Mouse (Mus musculus) kidney, postnatal 25 days (tissue): ENCODE results near the gene Spop.

Experiments
- DNase-seq, 2 experiments: peaks; one replicate each; pipeline ENCODE4 v3.0.0; 2021; ENCODE audit warnings: mixed read lengths in 2 of 2

The Spop gene

DNA sequence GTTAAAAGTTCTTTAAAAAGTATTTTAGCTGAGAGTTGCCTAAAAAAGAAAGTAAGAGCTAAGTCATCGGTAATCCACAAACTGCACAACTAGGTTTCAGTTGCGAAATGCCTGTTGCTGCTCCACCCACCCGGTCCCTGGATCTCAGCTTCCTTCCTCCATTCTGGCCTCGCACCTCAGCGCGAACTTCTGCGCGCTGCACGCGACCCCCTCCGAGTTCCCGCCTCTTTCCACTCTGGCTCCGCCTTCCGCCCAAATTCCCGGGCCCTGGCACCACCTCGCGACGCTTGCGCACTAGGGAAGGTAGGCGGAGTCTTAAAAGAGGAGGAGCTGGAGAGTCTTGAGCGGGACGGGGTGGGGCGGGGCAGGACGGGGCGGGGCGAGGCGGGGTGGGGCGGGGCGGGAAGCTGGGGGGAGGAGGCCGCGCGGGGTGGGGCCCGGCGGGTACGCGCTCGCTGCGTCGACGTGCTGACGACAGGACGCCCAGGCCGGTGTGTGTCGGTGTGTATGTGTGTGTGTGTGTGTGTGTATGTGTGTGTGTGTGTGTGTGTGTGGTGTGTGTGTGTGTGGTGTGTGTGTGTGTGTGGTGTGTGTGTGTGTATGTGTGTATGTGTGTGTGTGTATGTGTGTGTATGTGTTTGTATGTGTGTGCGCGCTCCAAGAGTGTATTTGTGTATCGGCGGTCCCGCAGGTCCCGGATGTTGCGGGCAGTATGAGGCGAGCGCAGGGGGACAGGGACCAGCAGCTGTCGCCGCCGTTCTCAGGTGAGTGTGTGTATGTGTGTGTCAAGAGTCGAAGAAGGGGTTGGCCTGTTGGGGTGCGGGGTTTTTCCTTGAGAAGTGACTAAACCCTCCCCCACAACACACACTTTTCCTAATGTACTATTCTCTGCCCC is at the start of gene Spop:
Gene Spop, plus strand, starts transcription at position 440 of the 895 bp plus-strand sequence.
- DNase-seq: peak; percentile 95 to 96

DNA sequence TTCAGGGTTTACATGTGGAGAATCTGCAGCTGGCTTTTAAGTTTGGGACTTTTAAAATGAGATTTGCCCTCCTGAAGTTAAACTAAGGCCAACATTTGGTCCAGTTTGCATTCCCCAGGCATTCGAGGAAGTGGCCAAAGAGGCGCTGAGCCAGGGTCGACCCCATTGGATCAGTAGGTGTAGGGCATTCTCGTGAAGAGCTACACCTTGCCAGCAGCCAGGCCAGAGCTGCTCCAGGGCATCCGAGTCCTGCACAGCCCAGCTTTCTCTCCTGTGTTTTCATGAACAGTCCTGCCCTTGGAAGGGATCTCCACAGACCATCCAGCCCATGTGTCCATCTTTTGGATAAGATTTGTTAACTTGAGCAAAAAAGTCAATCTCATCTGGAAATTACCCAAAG is 49.5 kb upstream of the Spop start:
- DNase-seq: no peak

DNA sequence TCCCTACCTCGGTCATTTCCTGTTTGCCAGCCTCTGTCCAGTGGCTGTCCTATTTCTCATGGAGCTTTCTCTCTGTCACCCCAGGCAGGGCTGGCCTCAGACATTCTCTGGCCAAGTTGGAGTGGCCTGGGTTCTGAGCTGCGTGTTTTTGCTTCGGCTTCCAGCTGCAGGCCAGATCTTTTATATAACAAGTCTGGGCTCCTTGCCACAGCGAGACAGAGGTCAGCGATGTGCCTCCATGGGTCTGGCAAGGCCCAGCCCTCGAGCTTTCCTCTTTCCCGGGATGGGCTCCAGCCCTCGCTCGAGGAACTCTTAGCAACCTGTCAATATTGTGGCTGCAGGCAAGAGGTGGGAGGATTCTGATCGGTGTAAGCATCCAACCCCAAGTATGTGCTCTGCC is 48.3 kb upstream of the Spop start:
- peak; percentile 89 to 95 for DNase-seq

DNA sequence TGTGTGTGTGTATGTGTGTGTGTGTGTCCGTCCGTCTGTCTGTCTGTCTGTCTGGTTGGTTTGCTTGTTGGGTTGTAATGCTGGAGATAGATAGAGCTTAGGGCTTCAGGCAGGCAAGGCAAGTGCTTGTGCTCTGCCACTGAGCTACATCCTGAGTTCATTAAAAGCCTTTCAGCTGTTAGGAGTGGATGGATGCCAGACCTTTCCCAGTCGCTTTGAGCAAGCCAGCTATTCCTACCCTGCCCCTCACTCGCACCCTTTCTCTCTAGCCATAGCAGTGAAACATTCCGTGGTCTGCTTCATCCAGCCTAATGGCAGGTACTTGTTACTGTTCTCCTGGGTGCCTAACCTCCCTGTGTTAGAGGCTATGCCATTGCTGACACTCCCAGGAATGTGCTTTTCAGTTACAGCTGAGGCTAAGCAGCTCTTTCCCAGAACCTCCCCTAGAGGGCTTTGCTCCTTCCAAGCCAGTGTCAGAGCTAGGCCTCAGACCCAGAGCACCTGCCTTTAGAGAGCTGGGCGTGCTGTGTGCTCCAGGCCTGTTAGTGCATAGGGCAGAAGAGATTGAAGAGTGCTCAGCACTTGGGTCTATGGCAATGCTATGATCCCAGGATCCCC is 47.5 kb upstream of the Spop start:
- peak in 1 of 2 experiments; percentile 21 for DNase-seq

DNA sequence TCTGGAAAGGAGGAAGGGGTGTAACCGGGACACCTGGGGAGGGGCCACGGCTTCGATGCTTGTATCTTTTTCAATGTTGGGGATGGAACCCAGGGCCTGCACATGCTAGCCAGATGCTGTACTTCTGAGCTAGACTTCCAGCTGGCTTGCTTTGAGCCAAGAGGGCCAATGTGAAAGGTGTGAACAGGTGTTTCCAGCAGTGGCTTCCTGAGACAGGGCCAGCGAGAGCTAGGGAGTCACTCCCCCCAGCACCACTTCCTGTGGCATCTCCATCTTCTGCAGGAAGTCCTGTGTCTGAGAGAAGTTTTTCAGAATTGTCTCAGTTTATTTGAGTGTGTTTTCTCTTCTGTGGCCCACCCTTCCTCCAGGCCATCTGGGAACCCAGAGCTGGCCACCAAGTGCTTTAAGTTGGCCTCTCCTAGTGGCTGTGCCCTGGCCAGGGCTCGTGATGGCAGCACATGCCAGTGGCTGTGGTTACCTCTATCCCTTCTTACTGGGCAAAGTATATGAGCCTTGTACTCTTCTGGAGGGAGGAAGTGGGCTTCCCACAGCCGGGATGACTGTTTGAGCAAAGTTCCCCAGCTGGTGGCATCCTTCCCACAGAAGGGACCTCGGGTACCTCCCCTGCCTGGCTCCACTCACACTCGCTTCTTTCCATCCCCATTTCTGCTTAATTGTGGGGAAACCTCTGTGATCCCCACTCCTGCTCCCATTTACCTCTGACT is 46.7 kb upstream of the Spop start:
- DNase-seq: no peak

DNA sequence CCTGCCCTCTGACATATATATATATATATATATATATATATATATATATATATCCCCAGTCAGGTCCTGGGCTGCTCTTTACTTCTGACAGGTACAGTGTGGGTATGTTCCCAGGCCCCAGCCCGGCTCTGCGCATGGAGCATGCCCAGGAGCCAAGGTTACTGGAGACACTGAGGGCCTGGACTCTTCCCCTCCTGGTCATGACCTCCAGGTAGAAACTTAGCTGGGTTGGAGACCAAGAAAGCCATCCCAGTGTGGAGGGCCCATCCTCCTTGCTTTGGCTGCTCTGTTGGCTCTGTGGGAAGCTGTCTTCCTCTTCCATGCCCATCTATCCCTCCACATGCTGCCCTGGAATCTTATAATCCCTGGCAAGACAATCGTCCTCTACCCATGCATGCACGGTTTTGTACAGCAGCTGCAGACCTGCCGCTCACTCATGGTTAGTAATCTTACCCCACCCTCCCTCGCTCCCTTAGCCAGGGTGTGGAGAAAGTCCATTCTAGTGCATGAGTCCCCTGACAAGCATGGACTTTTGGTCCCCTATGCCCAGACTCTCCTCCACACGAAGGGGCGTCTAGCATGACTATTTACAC is 45.6 kb upstream of the Spop start:
- DNase-seq: no peak

DNA sequence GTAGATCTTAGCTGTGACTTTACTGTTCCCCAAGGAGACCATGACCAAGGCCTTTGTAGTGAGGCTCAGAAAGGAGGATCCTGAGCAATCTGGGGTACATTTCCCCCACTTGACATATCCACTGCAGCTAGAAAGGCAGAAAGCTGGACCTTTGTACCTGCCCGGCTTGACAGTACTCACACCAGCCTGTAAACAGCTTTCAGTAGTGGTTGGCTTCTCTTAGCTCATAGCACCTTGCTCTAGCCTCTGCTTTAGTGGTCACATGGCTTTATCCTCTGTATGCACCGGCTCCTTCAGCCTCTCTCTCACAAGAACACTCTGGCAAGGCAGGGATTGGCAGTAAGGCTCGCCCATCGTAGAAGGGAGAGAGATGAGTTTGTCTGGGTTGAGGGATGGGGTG is 45.0 kb upstream of the Spop start:
- DNase-seq: no peak

DNA sequence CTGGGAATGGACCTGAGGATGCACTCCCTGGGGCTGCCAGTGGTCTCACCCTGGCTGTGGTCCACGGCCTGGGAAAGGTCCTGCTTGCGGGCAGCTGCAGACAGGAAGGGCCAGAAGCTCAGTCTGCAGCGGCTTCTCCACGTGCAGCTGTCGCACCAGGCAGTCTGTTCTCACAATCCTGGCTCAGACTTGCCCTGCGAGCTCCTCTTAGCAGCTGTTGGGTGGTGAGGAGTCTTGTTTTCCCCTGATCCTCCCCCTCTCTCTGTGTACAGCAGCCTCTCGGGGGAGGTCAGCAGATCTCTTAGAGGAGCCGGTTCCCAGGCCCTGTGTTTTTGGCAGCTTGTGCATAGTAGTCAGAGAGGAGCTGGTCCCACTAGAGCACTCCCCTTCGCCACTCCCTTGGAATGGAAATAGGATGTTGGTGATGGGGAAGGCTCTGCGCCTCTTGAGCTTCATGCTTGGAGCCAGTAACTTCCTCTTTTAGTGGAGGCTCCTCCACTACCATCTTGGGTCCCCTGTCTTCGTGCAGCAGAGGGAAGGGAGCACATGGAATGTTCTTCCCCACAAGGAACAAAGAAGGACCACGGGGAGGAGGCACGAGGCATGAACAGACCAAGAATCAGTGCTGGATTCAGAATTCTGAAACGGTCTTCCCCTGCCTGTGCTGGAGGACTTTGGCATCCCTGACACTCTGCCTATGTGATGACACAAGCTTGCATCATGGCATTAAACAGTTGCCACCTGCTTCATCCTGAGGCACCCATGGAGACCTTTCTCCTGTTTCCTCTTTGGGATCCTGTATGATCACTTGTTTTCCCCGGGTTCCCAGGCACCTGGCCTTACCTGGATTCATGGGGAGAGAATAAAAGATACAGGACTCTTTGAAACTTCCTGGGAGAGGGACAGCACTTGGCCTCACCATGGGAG is 43.7 kb upstream of the Spop start:
- peak; percentile 20 to 72 for DNase-seq

DNA sequence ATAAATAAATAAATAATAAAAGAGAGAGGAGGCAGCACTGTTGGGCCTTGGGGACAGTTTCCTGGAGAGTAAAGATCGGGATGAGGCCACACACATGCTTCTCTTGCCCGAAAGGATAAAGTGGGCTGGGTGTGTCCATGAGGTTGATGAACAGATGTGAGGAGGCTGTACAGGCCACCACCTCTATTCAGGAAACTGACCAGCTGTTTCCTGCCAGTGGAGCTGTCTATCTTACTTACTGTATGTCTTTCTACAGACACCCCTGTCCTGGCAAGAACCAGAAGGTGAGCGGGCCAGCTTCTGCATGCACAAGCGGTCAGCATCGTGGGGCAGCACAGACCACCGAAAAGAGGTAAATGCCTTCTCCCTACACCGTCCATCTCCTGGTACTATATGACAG is 42.7 kb upstream of the Spop start:
- DNase-seq: no peak

DNA sequence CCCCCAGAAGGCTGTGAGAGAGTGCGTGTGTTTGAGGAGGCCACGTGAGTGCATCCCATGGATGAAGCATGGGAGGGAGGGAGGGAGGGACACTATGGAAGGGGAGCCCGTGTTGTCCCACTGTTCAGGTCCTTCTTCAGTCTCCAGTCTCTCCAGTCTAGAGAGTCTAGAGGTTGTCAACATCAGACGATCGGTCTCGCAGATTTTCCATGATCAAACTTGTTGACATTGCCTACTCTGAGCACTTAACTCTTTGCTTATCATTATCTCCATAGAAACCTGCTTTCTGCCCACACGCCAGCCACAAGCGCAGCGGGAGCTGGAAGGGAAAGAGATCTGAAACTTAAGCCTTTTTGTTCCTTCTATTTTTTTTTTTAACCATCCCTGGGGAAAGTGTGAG is 35.0 kb upstream of the Spop start:
- DNase-seq: no peak

DNA sequence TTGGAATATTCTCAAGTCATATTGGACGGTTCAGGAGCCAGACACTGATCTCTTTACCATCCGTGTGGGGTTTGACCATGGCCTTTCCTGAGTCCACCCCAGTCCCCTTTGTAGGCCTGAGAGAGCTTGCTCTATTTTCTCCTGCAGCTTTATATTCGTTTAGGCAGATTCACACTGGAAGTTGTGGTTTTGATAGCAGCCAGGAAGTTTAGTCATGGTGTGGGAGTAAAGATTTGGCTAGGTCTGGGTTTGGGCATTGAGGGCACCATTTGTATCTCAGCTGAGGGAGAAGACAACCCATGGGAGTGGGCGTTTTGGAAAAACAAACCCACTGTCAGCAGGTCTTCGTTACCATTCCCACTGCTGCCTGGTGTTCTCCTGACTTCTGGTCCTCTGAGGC is 34.3 kb upstream of the Spop start:
- no peak for DNase-seq

DNA sequence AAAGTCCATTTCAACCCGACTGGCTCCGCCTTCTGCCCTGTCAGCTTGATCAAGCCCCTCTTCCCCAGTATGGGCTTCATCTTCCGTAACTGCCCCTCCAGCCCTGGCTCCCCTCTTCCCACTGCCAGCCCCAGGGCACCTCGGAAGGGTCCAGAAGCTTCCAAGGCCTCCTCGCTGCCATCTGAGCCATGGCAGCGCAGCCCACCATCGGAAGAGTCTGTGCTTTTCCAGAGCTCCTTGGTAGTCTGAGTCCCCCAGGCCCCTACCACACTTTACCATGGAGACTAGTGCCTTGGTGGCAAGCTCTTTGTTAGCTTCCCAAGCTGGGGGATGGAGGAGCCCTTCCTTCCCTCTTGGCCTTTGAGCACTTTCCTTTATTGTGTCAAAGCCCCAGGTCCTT is 33.2 kb upstream of the Spop start:
- no peak for DNase-seq

DNA sequence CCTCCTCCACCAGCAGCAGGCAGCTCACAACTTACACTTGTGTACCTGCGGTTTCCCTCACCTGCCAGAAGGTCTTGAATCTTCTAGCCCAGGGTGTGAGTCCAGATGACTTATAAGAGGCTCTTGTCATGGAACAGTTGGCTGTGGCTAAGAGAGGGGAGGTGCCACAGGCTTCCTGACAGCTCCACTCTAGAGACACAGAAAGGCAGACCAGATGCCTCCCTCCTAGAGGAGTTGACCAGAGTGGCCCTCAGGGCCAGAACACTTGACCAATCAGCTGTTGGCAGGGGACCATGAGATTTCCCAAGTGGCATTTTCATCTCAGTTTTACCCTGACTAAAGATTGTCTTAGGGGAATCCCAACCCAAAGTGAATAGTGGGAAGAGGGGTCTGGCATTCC is 32.7 kb upstream of the Spop start:
- DNase-seq: no peak

DNA sequence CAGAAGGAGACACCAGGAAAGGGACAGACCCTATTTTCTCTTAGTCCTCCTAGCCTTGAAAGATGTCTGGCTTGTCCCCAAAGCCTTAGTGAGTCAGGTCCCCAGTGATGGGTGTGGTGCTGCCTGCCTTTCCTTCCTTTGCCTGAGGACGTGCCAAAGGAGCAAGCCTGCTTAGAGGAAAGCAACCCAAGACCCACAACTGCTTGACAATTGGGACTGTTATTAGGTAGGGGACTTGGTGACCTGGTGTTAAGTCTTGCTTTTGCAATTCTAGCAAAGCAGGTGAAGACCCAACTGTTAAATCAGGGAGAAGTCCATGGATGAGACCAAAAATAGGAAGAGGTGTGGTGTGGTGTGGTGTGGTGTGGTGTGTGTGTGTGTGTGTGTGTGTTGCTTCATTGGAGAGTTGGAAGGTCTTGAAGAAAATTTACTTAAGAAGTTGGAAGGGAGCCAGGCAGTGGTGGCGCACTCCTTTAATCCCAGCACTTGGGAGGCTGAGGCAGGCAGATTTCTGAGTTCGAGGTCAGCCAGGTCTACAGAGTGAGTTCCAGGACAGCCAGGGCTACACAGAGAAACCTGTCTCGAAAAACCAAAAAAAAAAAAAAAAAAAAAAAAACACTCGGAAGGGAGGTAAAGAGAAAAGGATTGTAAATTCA is 30.4 kb upstream of the Spop start:
- peak; percentile 35 to 61 for DNase-seq

DNA sequence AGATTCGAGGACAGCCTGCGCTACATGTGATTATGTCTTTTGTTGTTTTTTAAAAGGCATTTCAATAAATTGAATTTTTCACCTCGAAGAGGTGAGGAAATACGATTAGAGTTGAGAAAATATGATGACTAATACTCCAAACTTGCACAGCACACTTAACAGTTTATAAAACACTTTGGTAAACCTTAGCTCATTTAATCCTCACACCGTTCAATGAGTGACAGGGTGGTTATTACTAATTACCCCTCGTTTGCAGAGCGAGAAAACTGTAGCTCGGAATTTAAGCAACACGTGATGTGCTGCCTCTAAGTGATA is 29.9 kb upstream of the Spop start:
- DNase-seq: no peak

DNA sequence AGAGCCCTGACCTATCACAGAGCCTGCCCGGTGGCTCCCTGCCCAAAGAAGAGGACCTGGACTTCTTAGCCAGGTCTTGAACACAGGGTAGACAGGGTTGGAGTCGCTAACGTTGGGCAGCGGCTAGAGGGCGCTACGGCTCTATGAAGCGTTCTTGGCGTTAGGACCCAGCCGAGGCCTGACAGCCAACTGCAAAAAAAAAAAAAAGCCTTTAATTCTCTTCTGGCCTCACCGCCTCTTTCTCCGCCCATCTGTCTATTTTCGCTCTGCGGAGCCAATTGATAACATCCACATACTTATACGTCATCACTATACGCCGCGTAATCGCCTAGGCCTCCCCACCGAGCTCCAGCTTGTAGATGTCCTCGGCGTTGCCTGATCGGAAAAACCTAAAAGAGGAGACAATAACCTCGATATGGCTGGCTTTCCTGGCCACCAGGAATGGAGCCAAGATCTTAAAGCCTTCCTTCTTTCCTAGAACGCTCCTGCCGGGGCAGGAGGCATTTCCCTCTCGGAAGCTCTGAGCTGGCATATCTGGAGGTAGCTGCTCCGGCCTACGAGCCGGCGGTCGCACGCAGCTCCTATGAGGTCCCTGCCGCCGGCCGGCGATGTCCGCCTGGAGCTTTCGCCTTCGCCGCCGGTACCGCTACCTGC is 29.4 kb upstream of the Spop start, which contains the start of gene Slc35b1:
Gene Slc35b1, plus strand, starts transcription at position 374 of the 654 bp plus-strand sequence.
- peak; percentile 96 to 97 for DNase-seq

DNA sequence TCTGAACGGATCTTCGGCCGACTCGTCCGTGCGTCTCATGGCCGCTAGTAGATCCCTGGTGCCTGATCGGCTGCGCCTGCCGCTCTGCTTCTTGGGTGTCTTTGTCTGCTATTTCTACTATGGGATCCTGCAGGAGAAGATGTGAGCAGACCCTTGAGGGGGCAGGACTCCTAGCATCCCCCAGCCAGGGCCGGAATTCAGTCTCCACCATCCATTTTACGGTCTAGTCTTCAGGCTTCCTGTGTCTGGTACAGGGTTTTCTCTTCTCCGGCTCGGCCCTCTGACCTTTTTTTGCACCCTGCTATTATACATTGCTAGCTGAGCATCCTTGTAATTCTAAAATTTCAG is 28.9 kb upstream of the Spop start:
- DNase-seq: no peak

DNA sequence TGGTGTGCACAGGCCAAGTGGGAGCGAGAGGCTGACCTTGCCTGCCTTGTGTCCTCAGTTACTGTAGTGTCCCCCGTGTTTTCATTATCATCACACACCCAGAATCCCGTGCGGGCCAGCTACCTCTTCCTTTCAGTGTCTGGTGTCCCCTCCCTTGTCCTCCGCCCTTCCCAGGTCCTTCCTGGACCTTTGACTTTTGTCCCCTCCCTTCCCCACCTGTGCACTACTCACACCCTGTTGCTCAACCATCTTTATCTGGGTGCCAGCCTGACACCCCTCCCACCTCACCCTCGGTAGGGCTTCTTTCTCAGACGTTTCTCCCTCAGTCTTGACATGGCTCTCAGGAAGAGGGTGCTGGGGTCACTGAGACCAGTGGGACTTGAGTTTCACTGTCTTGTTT is 26.5 kb upstream of the Spop start:
- no peak for DNase-seq

DNA sequence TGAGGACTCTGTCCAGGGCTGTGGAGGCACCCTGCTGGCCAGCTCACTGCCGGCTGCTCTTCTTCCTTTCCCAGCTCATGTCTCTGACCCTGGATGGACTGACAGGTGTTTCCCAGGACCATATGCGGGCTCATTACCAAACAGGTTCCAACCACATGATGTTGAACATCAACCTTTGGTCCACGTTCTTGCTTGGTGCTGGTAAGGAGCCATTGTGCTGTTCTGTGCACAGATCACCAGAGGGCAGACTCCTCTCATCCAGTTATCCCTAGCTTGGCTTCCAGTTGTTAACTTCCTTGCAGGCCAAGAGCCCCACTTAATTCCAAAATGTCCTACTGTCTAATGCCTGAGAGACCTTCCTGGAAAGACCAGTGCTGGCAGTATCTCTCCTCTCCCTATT is 24.9 kb upstream of the Spop start:
- DNase-seq: peak; percentile 43 to 79

DNA sequence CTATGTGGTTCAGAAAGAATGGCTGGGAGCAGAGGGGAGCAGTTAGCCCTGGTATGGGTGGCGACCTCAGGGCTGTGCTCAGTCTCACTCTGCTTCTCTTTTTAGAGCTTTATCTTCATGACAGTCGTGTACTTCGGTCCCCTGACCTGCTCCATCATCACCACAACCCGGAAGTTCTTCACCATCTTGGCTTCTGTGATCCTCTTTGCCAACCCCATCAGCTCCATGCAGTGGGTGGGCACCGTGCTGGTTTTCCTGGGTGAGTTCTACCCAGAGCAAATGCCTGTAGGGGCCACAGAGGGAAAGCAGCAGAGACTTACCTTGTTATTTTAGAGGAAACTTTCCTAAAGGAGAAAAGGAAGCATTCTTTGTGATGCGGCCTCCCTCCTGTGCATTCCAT is 23.5 kb upstream of the Spop start:
- no peak for DNase-seq

DNA sequence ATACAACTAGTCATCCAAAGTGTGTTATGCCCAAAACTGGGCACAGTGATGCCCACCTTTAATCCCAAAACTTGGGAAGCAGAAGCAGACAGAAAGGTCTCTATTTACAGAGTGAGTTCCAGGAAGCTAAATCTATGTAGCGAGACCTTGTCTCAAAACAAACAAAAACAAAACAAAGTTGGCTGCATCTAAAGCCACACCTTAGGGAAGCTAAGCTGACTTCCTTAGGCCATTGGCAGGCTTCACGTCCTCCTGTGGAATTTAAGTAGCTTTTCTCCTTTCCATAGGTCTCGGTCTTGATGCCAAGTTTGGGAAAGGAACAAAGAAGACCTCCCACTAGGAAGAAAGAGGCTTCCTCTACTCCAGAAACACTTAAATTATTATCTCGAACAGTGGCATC is 22.7 kb upstream of the Spop start:
- no peak for DNase-seq
